Mouse (Mus musculus) Patski (cell line): ENCODE results near the gene Lce1j. TPM values are rescaled to one million over a fixed set of nuclear protein-coding genes. Genes with fewer than 3 reads are reported as not detected.

Experiments
- ATAC-seq: fragments of 100-300 bp; one replicate; pipeline ENCODE4 v1.8.0; 2021
- CTCF ChIA-PET: fragments of 350-600 bp; sonication (Branson Sonifier 250); formaldehyde crosslinking; loops from one replicate; lab custom pipeline; 2022; ENCODE audit warnings: inconsistent platforms; lab: Charles Lee
- POLR2A ChIA-PET: fragments of 350-600 bp; sonication (Branson Sonifier 250); formaldehyde crosslinking; loops from one replicate; lab custom pipeline; 2022; ENCODE audit warnings: antibody characterized with exemption, inconsistent platforms; lab: Charles Lee
- DNase-seq: peaks from one replicate; pipeline ENCODE4 v3.0.0-alpha.2; 2011; ENCODE audit warnings: low read depth, low spot score
- H3K27me3 ChIP-seq: fragments of 371-371 bp; one replicate; pipeline ENCODE4 v1.5.1; 2021
- CTCF ChIP-seq: fragments of 100-300 bp; IDR thresholded peaks from one replicate; pipeline ENCODE4 v1.5.1; 2021
- in situ Hi-C: fragments of 300-500 bp; cut with MboI; formaldehyde crosslinking; loops from 3 replicates; pipeline ENCODE4 v1.11.1; 2018; ENCODE audit warnings: low pct_unique_long_range_greater_than_20kb, mixed read lengths
- polyA plus RNA-seq: library from polyadenylated mRNA; unstranded; gene quantifications from one replicate; pipeline ENCODE4 v1.2.3, GENCODE M21; 2021

The Lce1j gene
- polyA plus RNA-seq, 1 experiment from 2014 or later = not detected

GRCm38 (mm10) chr3:92738996-92739395 is 51.3 kb downstream of the Lce1j start, which contains the start of gene Gm38119:
Gene Gm38119, minus strand, starts transcription at chr3:92739096.
- ChIA-PET CTCF (no interaction called here), POLR2A (no interaction called here)
- in situ Hi-C loops = no loop called here
- DNase-seq (no peak), ATAC-seq (no peak)
- no peak for TF ChIP-seq CTCF
- peaks cover 11% of the 10 kb centered on the region for H3K27me3 ChIP-seq

Other genes with a start within 250 kb of the Lce1j start
- gene Ivl, start 216.8 kb downstream of the Lce1j start, polyA plus RNA-seq = not detected
- gene Smcp, start 201.5 kb downstream of the Lce1j start, polyA plus RNA-seq = not detected
- not detected for gene 2210017I01Rik, start 183.0 kb downstream of the Lce1j start, polyA plus RNA-seq
- not detected for gene Lce6a, start 168.9 kb downstream of the Lce1j start, polyA plus RNA-seq
- gene Lce1a1, start 142.2 kb downstream of the Lce1j start, polyA plus RNA-seq = not detected
- not detected for gene Lce1b, start 133.6 kb downstream of the Lce1j start, polyA plus RNA-seq
- gene Lce1a2, start 120.2 kb downstream of the Lce1j start, polyA plus RNA-seq = not detected
- not detected for gene Lce1c, start 111.3 kb downstream of the Lce1j start, polyA plus RNA-seq
- not detected for gene Lce1d, start 103.3 kb downstream of the Lce1j start, polyA plus RNA-seq
- not detected for gene Lce1e, start 81.4 kb downstream of the Lce1j start, polyA plus RNA-seq
- gene Lce1f, start 70.2 kb downstream of the Lce1j start, polyA plus RNA-seq = not detected
- gene Gm38119, start 51.4 kb downstream of the Lce1j start, polyA plus RNA-seq = not detected
- gene Lce1g, start 38.2 kb downstream of the Lce1j start, polyA plus RNA-seq = not detected
- not detected for gene Lce1h, start 25.4 kb downstream of the Lce1j start, polyA plus RNA-seq
- not detected for gene Lce1i, start 11.6 kb downstream of the Lce1j start, polyA plus RNA-seq
- gene Lce1k, start 17.4 kb upstream of the Lce1j start, polyA plus RNA-seq = not detected
- gene Kprp, start 36.7 kb upstream of the Lce1j start, polyA plus RNA-seq = not detected
- gene Lce1l, start 60.8 kb upstream of the Lce1j start, polyA plus RNA-seq = not detected
- not detected for gene 2310050C09Rik, start 79.7 kb upstream of the Lce1j start, polyA plus RNA-seq
- 0.54 TPM for gene Lce3a, start 135.7 kb upstream of the Lce1j start, polyA plus RNA-seq
- not detected for gene Lce3b, start 142.5 kb upstream of the Lce1j start, polyA plus RNA-seq
- 2.1 TPM for gene Lce3c, start 154.0 kb upstream of the Lce1j start, polyA plus RNA-seq
- 1.1 TPM for gene Lce3d, start 166.9 kb upstream of the Lce1j start, polyA plus RNA-seq
- not detected for gene Lce3e, start 176.5 kb upstream of the Lce1j start, polyA plus RNA-seq
- not detected for gene Lce3f, start 201.7 kb upstream of the Lce1j start, polyA plus RNA-seq
- gene Crct1, start 225.2 kb upstream of the Lce1j start, polyA plus RNA-seq = 0.31 TPM
- gene Lce1m, start 228.5 kb upstream of the Lce1j start, polyA plus RNA-seq = not detected